Mouse (Mus musculus): ENCODE data around the gene Asic1. TPM values are rescaled to one million over a fixed set of nuclear protein-coding genes. Genes with fewer than 3 reads are reported as not detected.

Gene Asic1
- 0.40 TPM for polyA plus RNA-seq (2017; shearing (Covaris generic))

DNA sequence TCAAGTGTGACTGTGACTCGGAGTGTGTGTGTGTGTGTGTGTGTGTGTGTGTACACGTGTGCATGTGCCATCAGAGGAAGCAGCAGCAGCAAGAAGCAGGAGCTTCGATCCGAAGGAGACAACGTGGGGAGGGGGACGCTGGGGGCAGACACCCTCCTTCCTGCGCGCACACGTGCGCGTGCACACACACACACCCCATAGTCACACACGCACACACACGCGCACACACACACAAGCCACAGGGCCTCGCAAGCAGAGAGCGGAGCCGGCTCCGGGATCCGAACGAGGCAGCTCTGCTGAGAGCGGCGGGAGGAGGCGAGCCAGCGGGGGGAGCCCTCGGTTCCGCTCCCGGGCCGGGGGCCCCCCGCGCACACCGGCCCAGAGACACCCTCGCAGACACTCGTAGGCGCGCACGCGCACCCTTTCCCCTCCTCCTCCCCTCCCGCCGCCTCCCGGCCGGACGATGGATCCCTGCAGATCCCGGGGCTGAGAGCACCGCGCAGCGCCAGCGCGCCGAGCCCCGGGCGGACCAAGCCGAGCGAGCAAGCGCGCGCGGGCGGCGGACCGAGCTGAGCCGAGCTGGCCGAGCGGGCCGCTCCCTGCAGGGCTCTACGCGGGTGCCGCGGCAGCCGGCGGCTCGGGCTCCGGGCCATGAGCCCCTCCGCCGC is at the start of gene Asic1:
TSS of gene Asic1 (plus strand) at position 215 of the 668 bp plus-strand sequence.

DNA sequence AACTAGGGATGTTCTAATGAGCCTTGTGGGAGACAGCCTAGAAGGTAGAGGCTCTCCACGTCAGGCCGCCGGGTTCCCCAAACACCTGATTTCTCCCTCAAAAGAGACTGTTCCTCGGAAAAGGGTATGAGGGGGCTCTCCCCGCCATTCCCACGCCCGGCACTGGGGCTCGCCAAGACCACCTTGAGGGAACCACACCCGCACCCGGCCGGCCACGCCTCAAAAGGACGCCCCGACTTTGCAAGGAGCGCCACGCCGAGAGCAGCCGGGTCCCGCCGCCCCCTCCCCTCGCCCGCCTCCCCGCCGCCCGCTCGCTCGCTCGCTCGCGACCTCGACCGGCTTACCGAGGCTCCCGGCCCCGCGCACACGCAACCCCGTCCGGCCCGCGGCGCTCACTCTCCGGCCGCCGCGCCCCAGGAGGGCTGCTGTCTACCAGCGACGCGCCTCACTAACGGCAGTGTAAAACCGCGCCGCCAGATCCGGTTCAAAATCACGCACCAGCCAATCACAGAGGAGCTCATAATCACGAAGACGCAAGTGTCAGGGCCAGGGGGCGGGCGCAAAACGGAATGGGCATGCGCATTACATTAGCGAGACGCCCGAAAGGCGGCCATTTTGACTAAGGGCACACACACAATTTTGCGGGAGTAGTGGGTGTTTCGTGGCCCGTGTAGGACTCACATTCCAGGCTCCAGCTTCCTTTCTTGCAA is 18.9 kb upstream of the Asic1 start, which contains the start of gene Racgap1:
TSS of gene Racgap1 (minus strand) at position 494 of the 710 bp plus-strand sequence.

GRCm38 (mm10) chr15:99701999-99702900 is 32.1 kb downstream of the Asic1 start, which contains the start of gene Smarcd1:
Smarcd1 (plus strand) TSS chr15:99702129.

GRCm38 (mm10) chr15:99705440-99706048 is 35.4 kb downstream of the Asic1 start, which contains the start of gene Gm17349:
Gm17349 (minus strand) TSS chr15:99705490.

DNA sequence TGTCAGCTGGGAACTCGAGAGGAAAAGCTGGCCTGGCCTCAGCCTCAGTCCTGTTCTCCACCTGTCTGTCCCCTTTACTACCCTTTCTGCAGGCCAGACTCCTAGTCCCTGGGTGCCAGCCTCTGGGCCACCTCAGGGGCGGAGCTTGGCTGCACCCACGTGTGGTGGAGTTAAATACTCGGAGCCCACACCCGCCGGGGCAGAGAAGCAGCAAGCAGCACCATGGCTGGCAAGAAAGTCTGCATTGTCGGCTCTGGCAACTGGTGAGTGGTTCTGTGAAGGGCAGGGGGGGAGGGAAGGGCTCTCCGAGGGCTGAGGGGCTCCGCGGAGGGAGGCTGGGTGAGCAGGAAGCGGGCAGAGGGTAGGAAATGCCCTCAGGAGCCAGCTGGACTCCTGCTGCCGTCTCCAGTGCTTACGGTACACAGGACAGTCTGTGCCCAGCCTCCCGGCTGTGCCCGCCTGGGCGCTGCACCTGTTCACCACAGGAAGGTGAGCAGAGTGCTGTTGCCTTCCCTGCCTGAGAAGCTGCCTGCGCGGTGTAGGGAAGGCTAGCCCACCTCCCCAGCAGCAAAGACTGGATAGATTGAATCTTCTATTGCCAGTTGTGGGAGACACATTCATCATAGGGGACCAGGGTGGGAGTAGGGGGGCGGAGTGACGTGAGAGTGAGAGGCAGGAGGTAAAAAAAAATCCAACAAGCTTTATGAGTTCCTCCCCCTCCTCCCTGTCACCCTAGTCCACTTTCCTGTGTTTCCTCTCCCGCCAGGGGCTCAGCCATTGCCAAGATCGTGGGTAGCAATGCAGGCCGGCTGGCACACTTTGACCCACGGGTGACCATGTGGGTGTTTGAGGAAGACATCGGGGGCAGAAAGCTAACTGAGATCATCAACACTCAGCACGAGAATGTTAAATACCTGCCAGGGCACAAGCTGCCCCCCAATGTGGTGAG is 47.5 kb downstream of the Asic1 start, which contains the start of gene Gpd1:
TSS of gene Gpd1 (plus strand) at position 130 of the 949 bp plus-strand sequence.

GRCm38 (mm10) chr15:99725341-99726155 is 55.4 kb downstream of the Asic1 start, which contains the start of gene Cox14:
Cox14 (plus strand) TSS chr15:99725618.

Other genes with a start within 250 kb of the Asic1 start
- 17.4 TPM for gene Nckap5l, start 212.6 kb upstream of the Asic1 start, polyA plus RNA-seq (2017; shearing (Covaris generic))
- gene Bcdin3d, start 195.6 kb upstream of the Asic1 start, polyA plus RNA-seq (2017; shearing (Covaris generic)), result 26.9 TPM
- gene Faim2, start 142.2 kb upstream of the Asic1 start, polyA plus RNA-seq (2017; shearing (Covaris generic)), result not detected
- not detected for gene Aqp2, start 91.3 kb upstream of the Asic1 start, polyA plus RNA-seq (2017; shearing (Covaris generic))
- gene Aqp5, start 79.6 kb upstream of the Asic1 start, polyA plus RNA-seq (2017; shearing (Covaris generic)), result not detected
- gene Aqp6, start 69.0 kb upstream of the Asic1 start, polyA plus RNA-seq (2017; shearing (Covaris generic)), result not detected
- 32.0 TPM for gene Racgap1, start 18.7 kb upstream of the Asic1 start, polyA plus RNA-seq (2017; shearing (Covaris generic))
- gene Smarcd1, start 31.8 kb downstream of the Asic1 start, polyA plus RNA-seq (2017; shearing (Covaris generic)), result 12.3 TPM
- not detected for gene Gm17349, start 35.1 kb downstream of the Asic1 start, polyA plus RNA-seq (2017; shearing (Covaris generic))
- not detected for gene Gpd1, start 47.1 kb downstream of the Asic1 start, polyA plus RNA-seq (2017; shearing (Covaris generic))
- gene Cox14, start 55.2 kb downstream of the Asic1 start, polyA plus RNA-seq (2017; shearing (Covaris generic)), result 176 TPM
- 81.5 TPM for gene Cers5, start 102.5 kb downstream of the Asic1 start, polyA plus RNA-seq (2017; shearing (Covaris generic))
- 4.7 TPM for gene Lima1, start 205.1 kb downstream of the Asic1 start, polyA plus RNA-seq (2017; shearing (Covaris generic))

All from activated CD4-positive, CD25-positive, alpha-beta regulatory T cell, adult 9 weeks (primary cell).